Mouse (Mus musculus) hindbrain, embryonic 12.5 days (tissue): ENCODE data around the gene Slc22a16. TPM values are rescaled to one million over a fixed set of nuclear protein-coding genes. Genes with fewer than 3 reads are reported as not detected.

Experiments used
- ATAC-seq: fragments of 200-750 bp; cut with Nextera tagmentation; 2 replicates; pipeline ENCODE4 v1.8.0; 2017; ENCODE audit warnings: moderate TSS enrichment; ENCODE audit not compliant: low FRiP score
- H3K27ac ChIP-seq: fragments of 300-500 bp; sonication (generic); 2 replicates; pipeline ENCODE4 v1.5.1; 2016; ENCODE audit warnings: mild to moderate bottlenecking
- H3K27me3 ChIP-seq: fragments of 300-500 bp; sonication (generic); 2 replicates; pipeline ENCODE4 v1.6.1; 2016; ENCODE audit warnings: mild to moderate bottlenecking
- H3K36me3 ChIP-seq: fragments of 300-500 bp; sonication (generic); 2 replicates; pipeline ENCODE4 v1.6.1; 2016; ENCODE audit warnings: mild to moderate bottlenecking
- H3K4me1 ChIP-seq: fragments of 300-500 bp; sonication (generic); 2 replicates; pipeline ENCODE4 v1.6.1; 2016
- H3K4me2 ChIP-seq: fragments of 300-500 bp; sonication (generic); replicated peaks from 2 replicates; pipeline ENCODE4 v1.6.1; 2016; ENCODE audit warnings: mild to moderate bottlenecking
- H3K4me3 ChIP-seq: fragments of 300-500 bp; sonication (generic); 2 replicates; pipeline ENCODE4 v1.5.1; 2016; ENCODE audit warnings: mild to moderate bottlenecking
- H3K9ac ChIP-seq: fragments of 300-500 bp; sonication (generic); 2 replicates; pipeline ENCODE4 v1.6.1; 2016; ENCODE audit warnings: mild to moderate bottlenecking, moderate library complexity
- H3K9me3 ChIP-seq: fragments of 300-500 bp; sonication (generic); replicated peaks from 2 replicates; pipeline ENCODE4 v1.6.1; 2016; ENCODE audit warnings: mild to moderate bottlenecking
- WGBS: fragments of 180-500 bp; shearing (Covaris S2); methylation state at CpG from one replicate; pipeline ENCODE4 v1.1.7; 2016; 5-methylcytosine and 5-hydroxymethylcytosine counted together
- polyA plus RNA-seq: library from polyadenylated mRNA; unstranded; fragments of >200 nt; fragmentation: Nextera tagmentation; extraction: Ambion mirVana; gene quantifications from 2 replicates; pipeline ENCODE4 v1.2.1, GENCODE M21; 2016

Slc22a16 gene
- polyA plus RNA-seq, 1 experiment from 2014 or later: not detected

- Histone ChIP-seq H3K4me3 (no peak overlapping the region), H3K9me3 (peaks cover 3% of the 10 kb centered on the region), H3K27ac (no peak overlapping the region), H3K4me2 (no peak overlapping the region), H3K9ac (no peak overlapping the region), H3K4me1 (0 out of 2 replicates have a peak, but pooled peaks cover 7% of the 10 kb centered on the region), H3K36me3 (no peaks in the 10 kb centered on the region), H3K27me3 (no peaks in the 10 kb centered on the region)
- WGBS: 79% methylated on average over 7 of the region's 7 CpGs
- no peak for ATAC-seq
Measured at GRCm38 (mm10) chr10:40629140-40629539, 59.0 kb downstream of the Slc22a16 start.

GRCm38 (mm10) chr10:40629656-40630311 is 59.6 kb downstream of the Slc22a16 start, which contains the start of gene Ddo:
TSS of gene Ddo (plus strand) at chr10:40630011.
- Histone ChIP-seq H3K36me3 (no peaks in the 10 kb centered on the region), H3K9ac (no peak within 1 kb of the TSS), H3K4me3 (no peak within 1 kb of the TSS), H3K9me3 (peaks cover 3% of the 10 kb centered on the region), H3K4me1 (0 out of 2 replicates have a peak, but pooled peaks cover 7% of the 10 kb centered on the region), H3K27ac (no peak within 1 kb of the TSS), H3K4me2 (no peak within 1 kb of the TSS), H3K27me3 (no peaks in the 10 kb centered on the region)
- 77% methylated on average over 8 of the region's 8 CpGs for WGBS
- ATAC-seq: no peak

- Histone ChIP-seq H3K9me3 (peaks cover 3% of the 10 kb centered on the region), H3K36me3 (no peaks in the 10 kb centered on the region), H3K4me3 (no peak overlapping the region), H3K27ac (no peak overlapping the region), H3K4me1 (0 out of 2 replicates have a peak, but pooled peaks cover 7% of the 10 kb centered on the region), H3K9ac (no peak overlapping the region), H3K27me3 (no peaks in the 10 kb centered on the region), H3K4me2 (no peak overlapping the region)
- ATAC-seq: no peak
- WGBS: 73% methylated on average over 5 of the region's 5 CpGs
Measured at GRCm38 (mm10) chr10:40630457-40630856, 60.3 kb downstream of the Slc22a16 start.

- Histone ChIP-seq H3K9ac (no peak overlapping the region), H3K4me2 (no peak overlapping the region), H3K9me3 (peaks cover 3% of the 10 kb centered on the region), H3K4me3 (no peak overlapping the region), H3K36me3 (no peaks in the 10 kb centered on the region), H3K27ac (no peak overlapping the region), H3K4me1 (0 out of 2 replicates have a peak, but pooled peaks cover 7% of the 10 kb centered on the region), H3K27me3 (no peaks in the 10 kb centered on the region)
- no peak for ATAC-seq
- WGBS: 76% methylated on average over 9 of the region's 9 CpGs
Measured at GRCm38 (mm10) chr10:40630961-40631360, 60.8 kb downstream of the Slc22a16 start.

- H3K36me3 ChIP-seq: no peaks in the 10 kb centered on the region
- peaks cover 3% of the 10 kb centered on the region for H3K9me3 ChIP-seq
- no peak overlapping the region for H3K4me3 ChIP-seq
- ATAC-seq: no peak
- H3K4me2 ChIP-seq: no peak overlapping the region
- no peaks in the 10 kb centered on the region for H3K27me3 ChIP-seq
- no peak overlapping the region for H3K9ac ChIP-seq
- H3K27ac ChIP-seq: no peak overlapping the region
- 80% methylated on average over 3 of the region's 3 CpGs for WGBS
- H3K4me1 ChIP-seq: 0 out of 2 replicates have a peak, but pooled peaks cover 7% of the 10 kb centered on the region
Measured at GRCm38 (mm10) chr10:40632087-40632486, 62.0 kb downstream of the Slc22a16 start.

- Histone ChIP-seq H3K9me3 (no peaks in the 10 kb centered on the region), H3K4me3 (no peak overlapping the region), H3K4me2 (no peak overlapping the region), H3K4me1 (peaks cover 17% of the 10 kb centered on the region), H3K27me3 (no peaks in the 10 kb centered on the region), H3K36me3 (no peaks in the 10 kb centered on the region), H3K27ac (no peak overlapping the region), H3K9ac (no peak overlapping the region)
- WGBS: 45% methylated on average over 10 of the region's 10 CpGs
- ATAC-seq: no peak
Measured at GRCm38 (mm10) chr10:40637331-40637730, 67.2 kb downstream of the Slc22a16 start.

GRCm38 (mm10) chr10:40638276-40638675 is 68.1 kb downstream of the Slc22a16 start:
- Histone ChIP-seq H3K9me3 (no peaks in the 10 kb centered on the region), H3K9ac (no peak overlapping the region), H3K4me3 (no peak overlapping the region), H3K4me1 (peaks cover 17% of the 10 kb centered on the region), H3K27me3 (no peaks in the 10 kb centered on the region), H3K4me2 (no peak overlapping the region), H3K27ac (no peak overlapping the region), H3K36me3 (no peaks in the 10 kb centered on the region)
- WGBS: 39% methylated on average over 7 of the region's 7 CpGs
- ATAC-seq: peak; percentile 56; the same call in 1 of the 2 replicates

- no peak overlapping the region for H3K9ac ChIP-seq
- ATAC-seq: peak; percentile 83
- 46% methylated on average over 26 of the region's 26 CpGs for WGBS
Measured at GRCm38 (mm10) chr10:40638823-40639819, 69.0 kb downstream of the Slc22a16 start.

GRCm38 (mm10) chr10:40640406-40640805 is 70.3 kb downstream of the Slc22a16 start:
- no peaks in the 10 kb centered on the region for H3K27me3 ChIP-seq
- H3K27ac ChIP-seq: no peak overlapping the region
- H3K36me3 ChIP-seq: no peaks in the 10 kb centered on the region
- H3K4me2 ChIP-seq: no peak overlapping the region
- H3K9me3 ChIP-seq: no peaks in the 10 kb centered on the region
- no peak overlapping the region for H3K4me3 ChIP-seq
- no peak overlapping the region for H3K9ac ChIP-seq
- ATAC-seq: no peak
- peaks cover 17% of the 10 kb centered on the region for H3K4me1 ChIP-seq
- WGBS: 98% methylated on average over 4 of the region's 4 CpGs

More at GRCm38 (mm10) chr10:40638823-40639819, 69.0 kb downstream of the Slc22a16 start:
- Histone ChIP-seq H3K4me3 (no peak overlapping the region), H3K27ac (0 out of 2 replicates have a peak overlapping the region, but pooled peaks have one; percentile 41), H3K9me3 (no peaks in the 10 kb centered on the region), H3K4me1 (peaks cover 17% of the 10 kb centered on the region), H3K4me2 (no peak overlapping the region), H3K27me3 (no peaks in the 10 kb centered on the region), H3K36me3 (no peaks in the 10 kb centered on the region)

- 93% methylated on average over 7 of the region's 7 CpGs for whole genome bisulfite sequencing
- H3K9ac ChIP-seq: no peak overlapping the region
Measured at GRCm38 (mm10) chr10:40641901-40642300, 71.8 kb downstream of the Slc22a16 start.

GRCm38 (mm10) chr10:40643126-40643525 is 73.0 kb downstream of the Slc22a16 start:
- ATAC-seq: no peak
- Histone ChIP-seq H3K27ac (no peak overlapping the region), H3K4me2 (no peak overlapping the region), H3K27me3 (no peaks in the 10 kb centered on the region), H3K9me3 (peaks cover 5% of the 10 kb centered on the region; the same call in 1 of the 2 replicates), H3K4me1 (peaks cover 15% of the 10 kb centered on the region), H3K9ac (no peak overlapping the region), H3K36me3 (no peaks in the 10 kb centered on the region), H3K4me3 (no peak overlapping the region)
- WGBS: 90% methylated on average over 5 of the region's 5 CpGs

More at GRCm38 (mm10) chr10:40641901-40642300, 71.8 kb downstream of the Slc22a16 start:
- H3K4me3 ChIP-seq: no peak overlapping the region
- H3K36me3 ChIP-seq: no peaks in the 10 kb centered on the region
- peaks cover 17% of the 10 kb centered on the region for H3K4me1 ChIP-seq
- H3K4me2 ChIP-seq: no peak overlapping the region
- H3K9me3 ChIP-seq: peaks cover 5% of the 10 kb centered on the region; the same call in 1 of the 2 replicates
- H3K27ac ChIP-seq: no peak overlapping the region
- ATAC-seq: no peak
- H3K27me3 ChIP-seq: no peaks in the 10 kb centered on the region

GRCm38 (mm10) chr10:40644456-40644855 is 74.3 kb downstream of the Slc22a16 start:
- WGBS: 77% methylated on average over 9 of the region's 9 CpGs
- H3K36me3 ChIP-seq: no peaks in the 10 kb centered on the region
- H3K4me1 ChIP-seq: peaks cover 2% of the 10 kb centered on the region
- ATAC-seq: no peak
- H3K4me2 ChIP-seq: no peak overlapping the region
- no peak overlapping the region for H3K4me3 ChIP-seq
- H3K9ac ChIP-seq: no peak overlapping the region
- no peak overlapping the region for H3K27ac ChIP-seq
- H3K27me3 ChIP-seq: no peaks in the 10 kb centered on the region
- H3K9me3 ChIP-seq: peaks cover 5% of the 10 kb centered on the region; the same call in 1 of the 2 replicates
